Mouse (Mus musculus) CH12F3 (cell line): ENCODE results near the gene Tmc3.

Experiments used
- in situ Hi-C: fragments of 300-500 bp; cut with MboI; formaldehyde crosslinking; loops from 2 replicates; pipeline ENCODE4 v1.14.3; 2020; ENCODE audit warnings: low sequenced_read_pairs

Gene Tmc3

DNA sequence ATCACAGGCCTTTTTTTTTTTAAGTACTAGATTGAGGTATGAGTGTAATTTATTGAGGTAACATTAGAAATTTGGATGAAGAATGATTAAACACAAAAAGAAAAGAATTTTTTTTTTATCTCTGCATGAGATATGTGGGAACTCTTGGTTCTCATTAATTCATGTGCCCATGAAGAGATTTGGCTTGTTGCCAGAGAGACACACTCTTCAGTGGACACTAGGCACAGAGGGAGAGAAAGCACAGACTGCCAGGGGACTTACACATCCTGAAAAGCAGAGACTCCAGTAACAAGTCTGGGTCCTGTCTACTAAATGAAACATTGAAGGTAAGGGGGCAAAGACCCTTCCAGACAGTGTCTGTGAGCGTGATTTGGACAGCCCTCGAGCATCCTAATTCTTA is 51.0 kb downstream of the Tmc3 start:
- in situ Hi-C loops = loop anchor here (10.0 kb wide), 1 partner anchor 71 kb away; no protein-coding TSS in a partner anchor

DNA sequence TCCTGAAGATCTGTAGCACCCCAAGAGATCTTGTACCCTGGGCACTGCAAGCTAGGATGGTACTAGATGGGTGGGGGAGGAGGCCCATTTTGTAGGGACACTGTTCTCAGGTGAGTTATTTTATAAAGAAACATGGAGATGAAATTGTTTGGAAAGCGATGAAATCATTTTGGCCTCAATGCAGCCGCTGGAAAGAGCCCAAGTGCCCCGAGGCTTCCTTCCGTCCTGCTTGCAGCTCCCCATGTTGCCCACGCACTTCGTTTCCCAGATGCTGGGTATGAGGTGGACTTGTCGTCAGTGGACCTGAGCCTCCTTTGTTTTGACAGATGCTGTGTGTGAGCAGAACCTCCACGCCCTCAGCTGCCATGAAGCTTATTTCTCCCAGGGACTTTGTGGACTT is 51.7 kb downstream of the Tmc3 start:
- in situ Hi-C loops = loop anchor here (10.0 kb wide), 1 partner anchor 72 kb away; no protein-coding TSS in a partner anchor

DNA sequence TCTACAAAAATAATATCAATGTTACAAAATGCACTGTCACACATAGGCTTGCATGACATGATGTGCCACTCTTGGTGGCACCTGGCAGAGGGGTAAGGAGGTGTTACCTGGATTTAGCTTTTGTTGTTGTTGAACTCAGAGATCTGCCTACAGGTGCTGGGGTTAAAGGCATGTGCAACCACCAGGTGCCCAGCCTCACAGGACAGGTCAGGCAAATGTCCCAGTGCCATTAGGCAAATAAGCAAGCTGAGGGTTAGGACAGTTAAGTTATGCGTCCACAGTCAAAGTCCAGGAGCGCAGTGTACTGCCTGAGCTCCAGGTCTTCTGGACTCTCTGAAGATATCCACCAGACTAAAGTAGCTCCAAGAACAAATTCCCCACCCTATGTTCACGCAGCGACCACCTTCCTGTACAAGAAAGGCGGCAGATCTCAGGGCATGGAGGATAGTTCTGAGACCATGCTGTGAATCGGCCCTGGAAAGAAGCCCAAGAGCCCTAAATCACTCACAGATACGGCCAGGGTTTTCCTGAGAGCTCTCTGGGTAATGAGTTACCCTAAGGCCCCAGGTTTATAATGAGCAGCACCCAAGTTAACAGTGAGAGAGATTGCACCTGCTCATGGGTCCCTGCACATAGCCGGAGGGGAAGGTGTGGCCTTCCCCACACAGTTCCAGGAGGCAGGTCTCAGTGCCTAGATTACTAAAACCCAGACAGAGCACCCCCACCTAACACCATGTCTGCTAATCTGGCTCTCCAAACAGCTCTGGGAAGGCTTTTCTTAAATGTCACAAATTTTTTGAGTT is 53.3 kb downstream of the Tmc3 start:
- in situ Hi-C loops = loop anchor here (10.0 kb wide), 1 partner anchor 73 kb away; no protein-coding TSS in a partner anchor

DNA sequence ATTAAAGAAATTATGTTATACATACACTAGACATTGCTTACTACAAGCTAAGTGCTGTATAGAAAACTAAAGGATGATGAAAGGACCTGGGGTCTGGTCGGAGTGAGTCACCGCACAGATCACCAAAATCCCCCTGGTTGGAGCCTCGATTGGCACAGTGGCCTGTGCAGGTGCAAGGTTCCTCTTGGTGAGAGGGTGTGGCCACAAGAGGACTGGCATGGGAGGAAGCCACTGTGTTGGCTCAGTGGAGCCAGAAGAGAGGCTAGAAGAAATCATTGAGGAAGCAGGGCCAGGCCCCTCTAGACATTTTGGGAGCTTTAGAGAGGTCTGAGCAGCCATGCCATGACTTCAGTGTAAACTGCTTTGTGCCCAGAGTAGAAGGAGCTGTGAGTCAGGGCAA is 54.4 kb downstream of the Tmc3 start:
- in situ Hi-C loops = loop anchor here (10.0 kb wide), 1 partner anchor 74 kb away; no protein-coding TSS in a partner anchor

DNA sequence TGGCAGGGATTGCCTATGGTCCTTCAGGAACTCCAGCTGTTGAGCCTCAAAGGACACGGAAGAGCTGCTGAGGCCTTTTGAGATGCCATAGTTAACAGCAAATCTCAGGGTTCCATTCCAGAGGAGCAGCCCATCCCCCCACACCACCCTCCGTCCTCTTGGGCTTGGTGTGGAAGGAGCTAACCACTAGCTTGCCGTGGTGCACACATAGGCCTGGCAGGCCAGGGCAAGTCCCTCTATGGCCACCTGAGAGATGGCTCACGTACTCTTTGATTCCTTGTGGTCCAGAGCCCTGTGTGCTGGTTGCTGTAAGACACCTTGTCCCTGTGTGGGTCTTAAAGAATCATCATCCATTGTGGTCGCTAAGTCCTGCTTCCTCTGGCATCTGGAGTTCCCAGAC is 55.9 kb downstream of the Tmc3 start:
- in situ Hi-C loops = no loop called here

DNA sequence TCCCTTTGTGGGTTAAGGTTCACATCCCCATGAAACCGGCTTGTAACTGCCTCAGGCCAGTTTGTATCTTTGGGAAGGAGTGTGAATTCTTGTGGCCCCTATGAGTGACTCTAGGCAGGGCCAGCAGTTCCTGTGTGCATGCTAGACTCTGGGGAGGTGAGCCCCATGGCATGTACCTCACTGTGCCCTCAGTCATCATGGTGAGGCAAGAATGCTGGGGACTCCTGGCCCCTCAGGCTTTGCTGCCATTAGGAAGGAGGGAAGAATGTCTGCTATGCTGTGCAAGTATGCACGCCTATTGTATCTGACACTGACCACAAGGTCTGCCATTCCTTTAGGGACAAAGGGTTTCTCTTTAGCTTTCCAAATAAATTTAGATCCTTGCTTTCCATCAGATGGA is 56.4 kb downstream of the Tmc3 start:
- in situ Hi-C loops = no loop called here

DNA sequence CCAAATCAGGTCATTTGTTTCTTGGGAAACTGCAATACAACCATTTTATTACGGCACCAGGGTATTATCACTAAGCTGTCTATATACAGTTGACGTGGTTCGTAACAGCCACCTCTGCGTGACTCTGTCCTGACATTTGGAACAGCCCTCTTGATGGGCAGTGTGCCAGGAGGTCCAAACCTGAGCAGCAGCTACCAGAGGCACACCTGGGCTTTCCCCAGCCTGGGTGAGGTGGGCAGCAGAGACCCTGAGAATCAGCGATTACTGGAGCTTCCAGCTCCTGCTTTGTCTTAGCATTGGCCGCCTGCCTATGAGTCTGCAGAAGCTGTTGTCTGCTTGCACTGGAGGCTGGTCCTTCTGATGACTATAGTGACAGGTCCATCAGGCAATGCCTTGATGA is 58.9 kb downstream of the Tmc3 start:
- in situ Hi-C loops = no loop called here

DNA sequence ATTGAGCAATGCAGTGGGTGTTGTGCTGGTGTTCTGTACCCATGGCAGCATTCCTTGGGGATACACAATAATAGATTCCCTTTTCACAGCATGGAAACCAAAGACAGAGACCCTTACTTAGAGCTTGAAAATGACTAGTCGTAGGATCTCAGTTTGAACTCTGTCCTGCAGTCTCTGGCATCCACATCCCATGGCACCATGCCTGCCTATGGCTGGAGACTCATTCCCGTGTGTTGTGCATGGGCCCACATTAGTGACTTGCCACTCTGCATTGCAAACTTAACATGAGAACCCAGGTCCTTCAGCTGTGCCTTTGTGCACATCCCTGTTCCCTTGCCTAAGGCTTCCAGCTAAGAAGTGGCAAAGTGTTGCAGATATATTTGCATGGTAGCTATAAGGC is 60.0 kb downstream of the Tmc3 start:
- in situ Hi-C loops = no loop called here

DNA sequence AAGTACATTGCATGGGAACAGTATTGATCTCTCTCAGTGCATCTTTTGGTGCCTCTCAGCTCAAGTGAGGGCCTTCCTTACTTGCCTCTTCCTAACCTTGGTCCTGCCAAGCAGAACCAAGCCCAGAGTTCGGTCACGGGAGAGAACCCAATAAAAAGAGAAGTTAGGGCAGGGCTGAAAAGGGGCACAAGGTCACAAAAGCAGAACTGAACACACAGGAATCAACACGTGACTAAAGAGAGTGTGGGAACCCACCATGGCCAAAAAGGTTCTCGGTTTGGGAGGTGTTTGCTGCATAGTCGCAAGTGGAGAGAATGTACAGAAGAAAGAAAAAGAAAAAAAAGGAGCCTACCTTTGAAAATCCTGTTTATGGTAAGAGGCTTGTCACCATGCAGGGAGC is 60.7 kb downstream of the Tmc3 start:
- in situ Hi-C loops = no loop called here

DNA sequence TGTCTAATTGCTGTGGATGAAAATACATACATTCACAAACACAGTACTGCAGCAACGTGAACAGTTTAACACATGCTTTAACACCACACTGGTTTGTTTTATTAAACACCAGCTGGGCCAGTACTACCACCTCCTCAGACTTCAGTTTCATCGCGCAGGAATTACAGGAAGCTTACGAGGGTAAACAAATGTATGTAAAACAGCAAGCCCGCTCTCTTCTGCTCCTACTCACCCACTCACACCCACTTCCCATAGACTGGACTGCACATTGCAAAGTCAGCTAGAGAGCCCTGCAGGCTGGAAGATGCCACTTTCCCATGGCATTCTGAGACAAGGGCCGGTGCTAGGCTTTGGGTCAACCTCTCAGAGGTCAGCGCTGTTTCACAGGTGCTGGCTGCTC is 64.1 kb downstream of the Tmc3 start:
- in situ Hi-C loops = no loop called here

DNA sequence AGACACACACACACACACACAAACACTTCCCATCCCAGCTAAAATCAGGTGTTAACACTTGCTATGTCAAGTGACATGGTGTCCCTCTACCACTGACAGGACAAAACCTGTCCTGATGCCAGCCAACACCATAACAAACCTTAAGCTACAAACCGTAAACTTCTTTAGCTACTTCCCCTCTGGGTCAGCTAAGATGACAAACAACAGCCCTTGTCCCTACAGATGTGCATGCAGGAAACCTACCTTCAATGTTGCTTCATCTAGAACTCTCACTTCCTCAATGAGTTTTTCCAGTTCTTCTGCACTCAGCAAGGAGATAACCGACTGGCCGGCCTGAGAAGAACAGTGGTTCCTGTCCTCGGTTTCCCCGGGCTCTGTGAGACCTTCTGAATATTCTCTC is 65.9 kb downstream of the Tmc3 start:
- in situ Hi-C loops = no loop called here

DNA sequence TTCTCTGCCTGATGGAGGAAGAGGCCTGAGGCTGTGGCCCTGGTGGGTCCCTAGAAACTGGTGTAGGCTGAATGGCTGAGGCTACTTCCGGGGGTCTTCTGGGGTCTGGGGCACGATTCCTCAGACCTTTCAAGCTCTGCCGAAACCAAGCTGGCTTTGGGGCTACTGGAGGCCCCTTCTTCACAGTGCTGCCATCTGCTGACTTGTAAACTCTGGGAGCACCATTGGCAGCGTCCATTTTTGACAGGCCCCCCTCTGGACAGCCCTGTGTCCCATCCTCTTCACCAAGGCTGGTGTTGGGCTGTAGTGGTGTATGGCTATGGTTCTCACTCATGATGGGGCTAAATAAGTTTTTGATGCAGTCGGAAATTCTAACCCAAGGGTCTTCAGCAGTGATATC is 67.8 kb downstream of the Tmc3 start:
- in situ Hi-C loops = no loop called here

DNA sequence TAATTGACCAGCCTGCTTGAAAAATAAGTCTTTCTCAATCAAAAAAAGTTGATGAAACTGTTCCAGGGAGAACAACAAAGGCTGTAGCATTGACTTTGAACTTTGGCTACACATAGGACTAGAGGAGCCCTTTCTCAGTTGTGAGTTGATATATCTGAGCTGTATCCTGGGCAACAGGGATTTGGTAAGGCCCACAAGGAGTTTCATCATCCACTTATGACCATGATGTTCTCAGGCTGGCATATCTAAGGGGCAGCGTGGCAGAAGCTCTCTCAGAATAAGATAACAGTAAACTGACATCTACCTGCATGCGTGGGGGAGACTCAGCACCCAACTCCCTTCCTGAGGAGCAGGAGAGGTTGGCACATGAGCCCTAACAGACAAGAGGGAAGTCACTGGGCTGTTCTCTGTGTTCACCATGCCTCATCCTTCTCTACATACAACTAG is 68.9 kb downstream of the Tmc3 start:
- in situ Hi-C loops = no loop called here

DNA sequence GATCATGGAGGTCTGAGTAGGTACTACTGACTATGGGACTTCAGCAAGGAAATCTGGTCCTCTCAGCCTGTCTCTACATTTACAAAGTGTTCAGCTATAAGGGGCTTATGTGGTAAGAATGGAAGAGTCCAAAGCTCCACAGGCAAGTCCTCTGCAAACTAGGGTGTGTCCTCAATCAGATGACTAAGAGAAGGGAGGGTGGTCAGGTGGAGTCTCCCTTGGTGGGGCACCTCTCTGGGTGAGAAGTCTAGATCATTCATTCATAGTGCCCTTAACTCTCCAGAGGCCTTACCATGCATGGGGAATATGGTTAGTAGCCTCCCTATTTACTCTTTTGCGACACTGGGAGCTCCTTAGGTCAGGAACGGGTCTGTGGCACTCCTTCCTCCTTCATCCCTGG is 69.5 kb downstream of the Tmc3 start:
- in situ Hi-C loops = no loop called here

DNA sequence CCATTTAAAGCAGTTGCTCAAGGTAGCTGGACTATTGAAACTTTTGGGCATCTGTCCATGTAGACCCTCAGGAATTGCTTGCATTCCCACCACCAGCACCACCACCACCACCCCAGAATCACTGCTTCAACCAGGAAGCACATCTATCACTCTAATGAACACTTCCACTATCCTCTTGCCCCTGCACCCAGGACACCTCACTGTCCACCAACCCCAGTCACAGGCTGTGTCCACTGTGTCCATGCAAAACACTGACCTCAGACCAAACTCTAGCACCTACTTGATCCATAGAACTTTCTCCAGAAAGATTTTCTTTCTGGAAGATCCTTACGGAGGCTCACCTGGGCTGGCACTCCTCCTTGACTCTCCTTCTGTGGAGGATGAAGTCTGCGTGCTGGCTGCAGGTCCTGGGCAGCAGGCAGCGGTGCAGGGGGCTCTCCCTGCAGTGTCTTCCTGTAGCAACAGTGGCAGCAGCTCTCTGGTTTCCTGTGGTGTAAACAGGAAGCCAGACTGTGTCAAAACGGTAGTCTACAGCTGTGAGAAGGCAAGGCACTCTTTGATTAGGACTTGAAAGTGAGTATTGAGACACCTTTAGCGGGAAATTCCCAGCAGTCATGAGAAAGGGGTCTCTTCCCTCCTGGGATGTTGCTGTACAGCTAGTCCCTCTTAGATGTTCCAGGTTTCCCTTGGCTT is 70.4 kb downstream of the Tmc3 start:
- in situ Hi-C loops = no loop called here

DNA sequence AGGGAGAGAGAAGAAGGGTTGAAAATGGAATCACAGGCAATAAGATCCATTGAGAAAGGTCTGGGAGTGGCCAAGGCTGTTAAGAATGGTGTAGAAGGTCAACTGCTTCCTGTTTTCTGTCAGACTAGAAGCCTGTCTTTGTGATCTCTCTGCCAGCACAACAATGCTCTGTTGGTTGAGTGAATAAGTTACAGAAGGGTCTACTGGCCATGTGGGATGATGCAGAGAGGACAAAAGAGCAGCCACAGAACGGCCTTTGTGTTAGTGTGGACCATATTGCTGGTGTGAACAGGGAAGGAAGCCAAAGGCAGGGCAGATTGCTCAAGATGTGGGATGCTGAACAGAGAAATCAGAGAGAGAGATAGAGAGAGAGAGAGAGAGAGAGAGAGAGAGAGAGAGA is 74.0 kb downstream of the Tmc3 start:
- in situ Hi-C loops = no loop called here

DNA sequence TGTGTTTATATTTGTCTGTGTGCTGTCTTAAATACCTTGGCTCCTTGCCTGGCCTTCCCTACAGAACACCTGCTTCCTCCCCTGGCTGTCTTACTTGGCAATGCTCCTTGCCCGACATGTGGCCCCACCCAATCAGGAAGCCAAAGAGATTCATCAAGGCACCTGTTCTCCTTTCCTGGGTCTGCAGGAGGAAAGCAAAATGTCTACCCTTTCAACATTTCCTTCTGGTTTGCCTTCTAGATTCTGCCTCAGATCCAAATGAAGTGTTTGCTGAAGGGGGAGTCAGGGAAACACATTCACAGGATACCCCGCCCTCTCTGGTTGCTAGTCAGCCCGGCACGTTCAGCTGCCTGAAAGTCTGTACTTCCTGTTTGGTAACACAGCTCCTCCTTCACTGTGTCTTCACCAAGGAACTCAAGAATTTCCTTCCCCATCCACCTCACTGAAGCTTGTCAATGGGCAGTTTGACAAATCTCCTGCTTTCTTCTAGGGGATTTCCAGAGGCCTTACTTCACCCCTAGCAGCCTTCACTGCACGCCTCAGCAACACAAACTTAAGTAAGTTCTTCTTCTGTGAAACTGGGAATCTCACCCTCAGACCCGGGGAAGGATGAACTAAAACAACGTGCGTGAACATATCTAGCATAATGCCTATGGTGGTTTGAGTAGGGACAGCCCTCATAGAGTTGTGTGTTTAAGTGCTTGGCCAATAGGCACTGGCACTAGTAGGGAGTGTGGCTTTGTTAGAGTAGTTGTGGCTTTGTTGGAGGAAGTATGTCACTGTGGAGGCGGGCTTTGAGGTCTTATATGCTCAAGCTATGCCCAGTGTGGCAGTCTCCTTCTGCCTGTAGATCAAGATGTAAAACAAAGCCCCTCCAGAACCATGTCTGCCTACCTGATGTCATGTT is 74.7 kb downstream of the Tmc3 start:
- in situ Hi-C loops = no loop called here

DNA sequence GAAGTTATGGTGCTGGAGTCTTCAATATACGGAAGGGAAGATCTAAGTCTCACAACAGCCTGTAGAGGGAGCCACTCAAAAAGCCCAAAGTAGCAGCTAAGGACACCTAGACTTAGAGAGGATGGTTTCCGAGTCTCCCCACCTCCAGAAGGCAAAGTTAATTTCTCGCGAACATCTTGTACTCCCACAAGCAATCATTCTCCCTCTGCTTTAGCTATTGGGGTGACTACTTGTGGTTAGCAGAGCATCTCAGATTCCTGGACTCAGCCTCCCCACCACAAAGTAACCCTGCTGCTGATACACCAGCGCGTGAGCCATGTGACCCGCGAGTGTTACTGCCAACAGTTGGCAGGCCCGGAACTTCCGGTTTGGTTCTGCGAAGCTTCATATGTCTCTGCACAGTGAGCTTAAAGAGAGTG is 75.6 kb downstream of the Tmc3 start:
- in situ Hi-C loops = no loop called here

DNA sequence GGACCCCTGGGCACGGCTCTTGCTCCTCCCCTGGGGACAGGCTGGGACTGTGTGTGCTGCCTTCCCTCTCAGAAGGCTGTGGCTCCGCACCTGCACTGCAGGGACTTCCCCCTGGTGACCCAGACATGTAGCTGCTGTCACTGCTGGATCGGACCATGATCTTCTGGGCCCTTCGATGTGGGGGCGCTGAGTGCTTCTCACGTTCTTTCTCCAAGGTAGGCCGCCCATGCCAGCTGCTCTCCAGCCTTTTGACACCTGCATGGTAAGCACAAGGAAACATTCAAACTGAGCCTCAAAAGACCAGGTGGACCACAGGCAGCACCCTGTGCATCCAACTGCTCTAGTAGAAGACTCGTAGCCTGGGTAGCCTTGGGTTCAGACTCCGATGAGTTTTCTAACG is 76.3 kb downstream of the Tmc3 start:
- in situ Hi-C loops = no loop called here

DNA sequence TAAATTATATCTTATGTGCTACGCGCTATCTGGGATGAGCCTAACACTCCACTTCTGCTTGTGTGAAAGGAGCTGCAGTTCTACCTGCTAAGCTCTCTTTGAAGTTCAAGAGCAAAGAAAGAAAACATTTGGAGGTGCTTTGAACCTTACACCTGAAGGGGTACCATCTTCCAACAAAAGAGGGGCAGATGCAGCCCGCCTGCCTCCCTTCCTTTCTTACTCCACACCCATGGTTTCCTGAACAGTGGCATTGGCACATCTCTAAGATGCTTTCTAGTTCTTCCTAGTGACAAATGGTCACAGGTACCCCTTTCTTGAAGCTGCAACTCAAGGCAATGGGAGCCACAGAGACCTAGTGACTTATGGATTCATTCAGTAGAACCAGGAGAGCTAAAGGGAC is 77.0 kb downstream of the Tmc3 start:
- in situ Hi-C loops = no loop called here

DNA sequence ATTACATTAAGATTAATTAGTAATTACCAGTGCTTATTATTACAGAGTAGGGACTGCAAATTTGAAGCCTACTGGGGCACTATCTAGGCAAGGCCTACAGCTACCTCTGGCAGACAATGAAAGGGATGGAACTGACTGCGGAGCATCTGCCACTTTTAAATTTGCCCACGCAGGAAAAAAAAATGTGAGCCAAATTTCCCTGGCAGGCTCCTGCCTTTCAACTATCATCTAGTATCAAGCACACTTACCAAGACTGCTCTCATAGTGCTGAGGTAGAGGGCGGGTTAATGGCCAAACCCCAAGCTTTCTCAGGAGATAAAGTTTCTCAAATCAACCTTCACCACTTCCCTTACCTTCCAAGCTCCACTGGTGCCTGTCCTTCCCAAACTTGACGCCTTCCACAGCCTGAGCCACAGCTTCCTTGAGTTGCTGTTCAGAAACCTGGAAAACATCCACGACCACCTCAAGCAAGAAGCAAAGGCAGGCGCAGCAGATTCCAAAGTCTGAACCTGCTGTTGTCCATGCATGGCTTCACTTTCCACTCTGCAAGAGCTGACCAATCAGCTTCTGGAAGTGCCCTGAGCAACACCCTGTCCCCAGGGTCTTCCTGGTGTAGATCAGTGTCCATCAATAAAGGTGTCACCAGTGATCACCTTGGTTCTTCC is 78.1 kb downstream of the Tmc3 start:
- in situ Hi-C loops = no loop called here
